Mouse (Mus musculus): ENCODE measurements around the gene Lpp. TPM values are rescaled to one million over a fixed set of nuclear protein-coding genes. Genes with fewer than 3 reads are reported as not detected.

Gene Lpp
- total RNA-seq, 2 experiments from 2014 or later = 17.7 to 18.0 TPM

DNA sequence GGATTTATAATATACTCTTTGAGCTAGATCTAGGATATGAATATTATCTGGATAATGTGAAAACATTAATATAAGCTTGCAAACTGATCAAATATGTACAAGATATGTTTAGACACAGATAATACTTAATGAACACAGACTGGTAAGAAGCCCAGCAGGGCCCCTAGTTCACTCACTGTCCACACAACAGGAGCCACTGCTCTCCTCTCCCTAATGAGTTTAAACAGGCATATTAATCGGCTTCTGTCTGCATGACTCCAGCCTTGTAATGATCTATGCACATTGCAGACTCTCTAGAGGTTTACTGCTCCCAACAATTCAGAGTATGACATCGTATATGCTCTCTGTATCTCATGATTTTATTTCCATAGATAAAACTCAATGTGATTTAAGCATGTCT, 243.6 kb downstream of the Lpp start:
- no peak overlapping the region for H3K4me3 ChIP-seq
- intact Hi-C loops (cut with DNase I) = no loop called here
- no peak for TF ChIP-seq CTCF (IDR thresholded peaks at IDR 0.05)
- no peak overlapping the region for H3K27ac ChIP-seq
- DNase-seq = no peak

DNA sequence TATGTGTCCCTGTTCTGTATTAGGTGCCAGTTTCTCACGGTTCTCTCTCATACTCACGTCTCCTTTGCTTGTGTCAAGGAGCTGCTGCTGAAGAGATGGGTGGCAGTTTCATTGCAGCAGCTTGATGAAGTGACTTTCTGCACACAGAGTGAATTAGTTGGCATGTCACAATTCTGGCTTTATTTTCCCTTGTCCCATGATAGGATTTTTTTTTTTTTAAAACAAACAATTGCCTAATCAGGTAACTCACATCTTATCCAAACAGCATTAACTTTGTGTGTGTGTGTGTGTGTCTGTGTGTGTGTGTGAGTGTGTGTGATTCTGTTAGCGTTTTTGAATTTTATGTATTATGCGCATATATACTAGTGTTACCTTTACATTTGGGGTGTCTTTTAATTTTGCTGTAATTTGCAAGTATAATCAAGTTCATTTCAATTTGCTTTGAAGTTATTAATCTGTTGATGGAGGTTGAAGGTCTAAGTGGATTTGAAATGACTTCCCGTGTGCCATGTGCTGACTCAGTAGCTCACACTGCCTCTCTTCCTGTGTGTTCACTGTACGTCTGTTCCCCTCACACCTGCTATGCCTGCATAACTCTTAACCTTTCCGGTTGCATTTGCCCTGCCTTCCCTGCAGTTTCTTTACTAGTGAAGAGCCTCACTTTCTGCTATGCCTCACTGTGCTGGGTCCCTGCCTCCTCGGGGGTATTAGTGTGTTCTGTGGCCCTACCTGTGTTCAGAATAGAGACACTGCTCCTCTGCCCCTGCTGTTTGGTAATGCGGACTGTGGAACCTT, 247.9 kb downstream of the Lpp start:
- intact Hi-C loops (cut with DNase I) = no loop called here
- H3K27ac ChIP-seq = no peak overlapping the region
- H3K4me3 ChIP-seq = no peak overlapping the region

DNA sequence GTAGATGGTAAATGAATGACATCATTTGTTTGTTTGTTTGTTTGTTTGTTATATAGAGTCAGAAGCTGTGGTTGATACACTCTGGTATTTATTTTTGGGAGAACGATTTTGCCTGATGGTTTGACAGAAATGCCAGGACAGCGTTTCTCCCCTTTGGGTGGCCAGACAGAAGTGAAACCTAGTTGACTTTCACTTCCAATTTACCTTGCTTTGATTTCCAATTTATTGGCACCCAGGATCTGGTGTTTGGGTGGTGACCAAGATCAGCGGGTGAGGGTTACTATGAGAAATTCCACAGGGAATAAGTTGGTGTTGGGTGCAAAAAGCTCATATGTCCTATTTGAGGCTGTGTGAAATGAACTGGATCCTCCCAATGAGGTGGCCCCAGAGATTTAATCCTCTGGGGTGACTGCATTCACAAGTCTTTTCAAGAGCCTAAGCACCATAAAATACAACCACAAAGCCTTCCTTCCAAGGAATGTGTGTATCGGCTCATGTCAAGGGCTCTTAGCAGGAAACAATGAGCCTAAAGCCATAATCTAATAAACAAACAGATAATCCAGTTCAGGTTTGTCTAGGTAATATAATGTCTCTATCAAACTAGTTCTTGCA, 249.8 kb downstream of the Lpp start:
- no peak for DNase-seq
- TF ChIP-seq CTCF (IDR thresholded peaks at IDR 0.05) = no peak
- intact Hi-C loops (cut with DNase I) = no loop called here
- H3K27ac ChIP-seq = no peak overlapping the region
- H3K4me3 ChIP-seq = no peak overlapping the region

More for the DNA sequence above, 247.9 kb downstream of the Lpp start:
- no peak for DNase-seq
- TF ChIP-seq CTCF (IDR thresholded peaks at IDR 0.05) = no peak

DNA sequence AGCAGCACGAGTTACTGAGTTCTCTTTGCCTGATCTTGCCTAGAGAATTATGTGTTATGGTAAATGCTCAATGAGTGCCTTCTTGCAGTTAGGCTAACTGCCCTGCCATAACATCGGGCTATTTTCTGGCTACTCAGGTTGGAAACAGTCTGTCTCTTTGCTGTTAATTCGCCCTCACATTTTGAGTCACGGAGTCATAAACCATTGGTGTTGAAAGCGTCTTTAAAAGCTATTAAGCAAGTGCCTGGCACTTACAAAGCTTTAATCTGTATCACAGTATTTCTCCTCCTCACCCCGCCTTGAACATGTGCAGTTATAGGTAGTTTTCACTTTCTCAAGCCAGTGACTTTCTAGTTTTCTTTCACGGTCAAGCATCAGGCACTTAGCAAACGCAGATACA, 250.8 kb downstream of the Lpp start:
- intact Hi-C loops (cut with DNase I) = no loop called here

DNA sequence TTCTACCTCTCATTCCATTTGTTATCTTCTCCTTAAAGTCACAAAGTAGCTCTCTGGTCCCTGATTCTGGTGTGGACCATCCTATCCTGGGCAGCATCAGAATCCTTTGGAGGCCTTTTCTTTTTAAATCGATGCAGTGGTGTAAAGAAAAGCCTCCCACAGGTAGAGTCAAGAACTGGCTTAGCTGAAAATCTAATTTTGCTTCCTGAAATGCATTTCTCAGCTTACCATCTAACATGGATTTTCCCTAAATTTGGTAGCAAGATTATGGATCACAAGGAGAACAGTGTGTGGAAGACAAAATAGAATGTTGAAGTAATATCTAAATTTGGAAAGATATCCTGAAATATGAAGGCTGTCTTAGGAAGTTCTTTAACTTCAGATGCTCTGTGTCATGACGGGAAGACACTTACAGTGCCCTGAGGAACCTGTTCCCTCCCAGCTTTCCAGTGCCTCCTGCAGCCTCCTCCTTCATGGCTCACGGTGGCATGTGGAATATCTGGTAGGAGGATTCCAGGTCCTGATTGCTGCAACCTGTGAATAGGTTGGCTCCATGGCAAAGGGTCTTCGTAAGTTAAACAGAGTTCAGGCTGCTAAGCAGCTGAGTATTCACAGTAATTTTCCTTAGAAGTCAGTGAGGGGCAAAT, 251.6 kb downstream of the Lpp start:
- no peak for TF ChIP-seq CTCF (IDR thresholded peaks at IDR 0.05)
- Histone ChIP-seq H3K27ac (no peak overlapping the region), H3K4me3 (no peak overlapping the region)
- DNase-seq = no peak
- intact Hi-C loops (cut with DNase I) = no loop called here

More for the DNA sequence above, 250.8 kb downstream of the Lpp start:
- TF ChIP-seq CTCF (IDR thresholded peaks at IDR 0.05) = no peak
- Histone ChIP-seq H3K27ac (no peak overlapping the region), H3K4me3 (no peak overlapping the region)
- DNase-seq = no peak

DNA sequence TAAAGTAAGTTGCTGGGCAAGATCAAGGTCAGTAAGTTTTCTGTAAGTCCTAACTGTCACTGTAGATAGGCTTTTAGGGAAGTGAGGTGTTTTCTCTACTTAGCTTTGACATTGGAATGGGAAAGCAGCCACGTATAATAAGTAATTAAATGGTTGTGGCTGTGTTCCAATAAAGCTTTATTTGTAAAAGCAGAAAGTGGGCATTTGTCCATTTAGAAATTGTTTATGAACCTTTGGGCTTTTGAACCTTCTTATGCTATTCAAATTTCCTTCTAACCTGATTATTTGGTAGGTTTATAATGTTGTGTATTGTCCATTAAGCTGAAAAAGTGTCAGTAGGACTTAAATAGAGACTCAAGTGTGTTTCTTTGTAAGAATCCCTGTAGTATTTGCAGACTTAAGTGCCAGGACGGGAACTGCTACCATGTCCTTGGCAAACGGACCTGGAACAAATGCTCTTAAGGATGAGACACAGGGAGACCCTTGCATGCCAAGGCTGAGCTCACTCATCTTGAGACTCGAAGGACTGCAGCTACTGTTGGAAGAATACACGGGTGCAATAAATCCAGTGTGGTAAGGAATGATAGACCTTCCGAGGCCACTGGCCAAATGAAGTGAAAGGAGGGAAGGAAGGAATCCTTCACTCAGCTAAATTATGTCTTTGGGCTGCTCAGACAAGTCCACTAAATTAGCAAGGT, 252.7 kb downstream of the Lpp start:
- no peak overlapping the region for H3K4me3 ChIP-seq
- TF ChIP-seq CTCF (IDR thresholded peaks at IDR 0.05) = no peak
- no peak overlapping the region for H3K27ac ChIP-seq
- intact Hi-C loops (cut with DNase I) = no loop called here
- peak; percentile 41 for DNase-seq

DNA sequence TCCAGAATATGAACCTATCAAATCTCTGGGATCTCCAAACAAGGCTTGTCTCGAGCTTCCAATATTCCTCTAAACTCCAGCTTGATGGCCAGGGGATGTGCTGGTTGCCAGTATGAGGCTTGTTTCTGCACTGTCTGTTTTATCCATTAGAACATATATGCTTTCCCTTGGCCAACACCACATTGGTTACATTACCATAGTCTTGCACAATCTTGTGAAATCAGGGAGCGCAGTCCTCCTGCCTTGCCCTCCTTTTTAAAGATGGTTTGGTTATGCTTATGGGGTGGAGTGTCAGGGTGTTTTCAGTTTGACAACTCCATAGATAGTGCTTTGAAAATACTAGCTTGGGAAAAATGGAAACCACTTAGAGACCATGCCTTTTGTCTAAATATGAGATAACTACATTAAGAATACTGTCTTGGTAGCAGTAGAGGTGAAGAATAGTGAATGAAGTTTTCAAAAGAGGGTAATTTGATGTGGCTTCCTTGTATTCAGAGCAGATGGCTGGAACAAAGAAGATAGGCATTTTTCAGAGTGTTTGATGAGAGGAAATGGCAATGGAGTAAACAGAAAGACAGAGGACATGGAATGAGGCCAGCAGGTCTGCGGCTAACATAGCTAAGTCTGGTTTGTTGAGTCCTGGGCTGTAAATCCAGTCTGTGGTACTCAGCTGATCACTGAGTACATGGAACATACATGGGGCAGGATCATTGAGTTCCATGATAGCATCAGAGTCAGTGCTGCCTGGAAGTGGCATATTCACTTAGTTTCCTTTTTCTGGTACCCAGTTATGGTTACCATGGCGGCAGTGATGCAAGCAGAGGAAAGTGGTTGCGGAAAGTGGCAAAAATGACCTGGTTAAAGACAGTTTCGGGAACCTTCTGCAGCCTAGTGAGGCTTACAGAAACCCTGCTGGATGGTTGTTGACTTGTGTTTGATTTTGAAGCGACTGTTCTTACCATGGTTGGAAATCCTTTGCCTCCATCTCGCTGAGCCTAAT, 258.6 kb downstream of the Lpp start:
- intact Hi-C loops (cut with DNase I) = no loop called here
- H3K4me3 ChIP-seq = no peak overlapping the region
- no peak for TF ChIP-seq CTCF (IDR thresholded peaks at IDR 0.05)
- DNase-seq = no peak
- no peak overlapping the region for H3K27ac ChIP-seq

DNA sequence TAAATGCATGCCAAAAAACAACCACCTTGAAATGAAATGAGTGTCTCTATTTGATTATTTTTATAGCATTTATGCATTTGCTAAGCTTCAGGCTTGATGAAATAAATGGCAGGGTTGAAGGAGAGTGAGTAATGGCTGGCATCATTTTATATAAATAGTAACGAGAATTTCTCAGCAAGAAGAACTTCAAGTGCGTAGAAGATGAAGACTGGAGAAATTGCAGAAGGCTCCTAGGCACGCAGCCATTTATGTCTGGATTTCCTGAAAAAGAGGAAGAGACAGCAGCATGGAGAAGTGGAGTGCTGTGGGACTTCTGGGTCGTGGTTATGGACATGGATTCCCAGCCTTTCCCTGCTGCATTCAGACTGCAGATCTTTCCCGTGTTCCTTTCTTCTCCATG, 259.7 kb downstream of the Lpp start:
- intact Hi-C loops (cut with DNase I) = no loop called here
- H3K27ac ChIP-seq = peak overlapping the region; percentile 28; the same call in 1 of the 2 replicates
- H3K4me3 ChIP-seq = no peak overlapping the region
- TF ChIP-seq CTCF (IDR thresholded peaks at IDR 0.05) = no peak
- no peak for DNase-seq

DNA sequence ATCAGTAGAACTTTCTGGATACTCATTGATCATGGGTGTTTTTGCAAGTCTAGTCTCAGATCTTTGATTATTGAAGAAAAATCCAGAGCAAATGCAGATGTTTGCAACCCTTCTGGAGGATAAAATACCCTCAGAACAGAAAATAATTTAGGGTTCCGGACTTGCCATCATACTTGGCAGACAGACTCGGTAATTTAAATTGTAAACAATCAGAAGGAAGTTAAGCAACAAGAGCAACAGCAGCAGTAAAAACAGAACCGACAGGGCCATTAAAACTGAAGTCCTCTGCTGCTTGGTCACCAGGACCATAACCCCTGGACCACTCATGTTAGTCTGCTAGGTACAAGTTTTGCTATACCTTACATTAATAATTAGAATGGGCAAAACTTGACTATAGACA, 261.8 kb downstream of the Lpp start:
- no peak overlapping the region for H3K4me3 ChIP-seq
- H3K27ac ChIP-seq = no peak overlapping the region
- intact Hi-C loops (cut with DNase I) = no loop called here
- TF ChIP-seq CTCF (IDR thresholded peaks at IDR 0.05) = no peak
- DNase-seq = no peak

DNA sequence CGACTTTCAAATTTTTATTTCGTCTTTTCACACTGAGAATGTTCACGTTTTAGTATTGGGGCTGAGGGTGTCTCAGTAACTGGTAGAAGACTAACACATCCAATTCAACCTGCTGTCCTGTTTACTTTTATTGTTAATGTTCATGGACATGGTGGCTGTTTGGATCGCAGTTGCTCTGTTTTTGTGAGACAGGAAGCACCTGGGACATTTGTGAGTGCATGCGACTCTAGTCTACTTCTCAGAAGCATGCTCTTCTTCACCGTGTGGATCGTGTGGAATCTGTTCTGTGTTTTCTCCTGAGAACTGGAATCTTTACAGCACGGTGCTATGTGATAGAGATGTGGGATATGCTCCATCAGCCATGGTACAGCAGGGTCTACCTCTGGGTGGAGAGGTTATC, 262.7 kb downstream of the Lpp start:
- DNase-seq = no peak
- intact Hi-C loops (cut with DNase I) = no loop called here
- no peak for TF ChIP-seq CTCF (IDR thresholded peaks at IDR 0.05)
- Histone ChIP-seq H3K4me3 (no peak overlapping the region), H3K27ac (no peak overlapping the region)

DNA sequence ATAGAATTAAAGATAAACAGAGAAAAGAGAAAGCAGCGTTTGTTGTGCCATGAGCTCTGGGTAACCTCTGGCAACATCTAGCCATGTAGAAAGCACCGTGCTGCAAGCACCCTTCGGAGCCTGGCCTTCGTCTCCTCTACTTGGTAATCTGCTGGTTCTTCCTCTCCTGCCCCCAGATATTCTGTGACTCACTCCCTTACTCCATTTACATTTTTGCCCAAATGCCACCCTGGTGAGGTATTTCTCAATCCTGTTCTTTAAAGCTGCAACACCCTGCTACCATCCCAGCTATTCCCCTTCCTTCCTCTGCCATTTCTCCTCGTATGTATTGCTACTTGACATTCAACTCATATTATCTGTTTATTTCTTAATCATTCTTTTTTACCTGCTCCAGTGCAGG, 263.4 kb downstream of the Lpp start:
- DNase-seq = no peak
- H3K4me3 ChIP-seq = no peak overlapping the region
- no peak overlapping the region for H3K27ac ChIP-seq
- no peak for TF ChIP-seq CTCF (IDR thresholded peaks at IDR 0.05)
- intact Hi-C loops (cut with DNase I) = no loop called here

DNA sequence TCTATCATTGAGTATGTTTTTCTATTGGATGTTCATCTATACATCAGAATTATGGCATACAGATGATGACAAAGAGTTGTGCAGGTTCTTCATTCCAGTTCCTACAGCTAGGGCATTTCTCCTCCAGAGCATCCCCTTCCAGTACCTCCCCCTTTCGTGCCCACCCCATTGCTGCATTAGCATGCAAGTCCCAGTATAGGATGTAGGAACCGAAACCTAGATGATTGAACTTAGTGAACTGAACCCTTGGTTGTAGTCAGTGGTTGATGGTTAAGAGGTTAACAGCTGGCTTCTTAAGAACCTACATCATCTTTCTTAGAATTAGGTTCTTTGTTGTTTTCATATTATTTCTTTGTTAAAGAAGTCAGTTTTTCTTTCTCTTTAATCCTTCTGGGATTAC, 265.7 kb downstream of the Lpp start:
- Histone ChIP-seq H3K4me3 (no peak overlapping the region), H3K27ac (no peak overlapping the region)
- no peak for DNase-seq
- intact Hi-C loops (cut with DNase I) = no loop called here
- no peak for TF ChIP-seq CTCF (IDR thresholded peaks at IDR 0.05)
